Mouse (Mus musculus): ENCODE data around the gene Sap30.

- TF ChIP-seq POLR2A (IDR thresholded peaks at IDR 0.05; ENCODE audit: borderline replicate concordance, low read depth, low read length) = no peak
- no peak for TF ChIP-seq CTCF (IDR thresholded peaks at IDR 0.05; ENCODE audit: low read depth, low read length)
Measured at GRCm38 (mm10) chr8:57488312-57488765, 679 bp upstream of the Sap30 start.

Measured in bone marrow macrophage, adult 2 months (primary cell).